Comparison of ENCODE assay signal across 9 mouse cellular contexts in genomic region chr15:88836571-88836970, GRCm38 (mm10). TPM values are rescaled to one million over a fixed set of nuclear protein-coding genes. Genes with fewer than 3 reads are reported as not detected.
DNase-seq lines count a peak whose midpoint lies in the region; ATAC-seq and TF ChIP-seq lines count a peak whose summit lies in the region.
"Had no signal": no experiment of that assay in that cellular context is flagged by ENCODE, and none has a peak within 500 bp of the region (broad histone marks: within the 10 kb centered on the region; RNA-seq: fewer than 3 reads in every experiment).

No protein-coding gene starts in this region.

- no peak overlapping the region for H3K27ac ChIP-seq in lung, embryonic 15.5 days
- no peak overlapping the region for H3K27ac ChIP-seq in forebrain, postnatal 0 days (ENCODE audit: low read depth, low read length)
- no peak overlapping the region for H3K27ac ChIP-seq in liver, embryonic 12.5 days
- H3K27ac ChIP-seq in stomach, embryonic 14.5 days (ENCODE audit: low read length): peak overlapping the region; percentile 21; the same call in 1 of the 2 replicates

- peaks cover 37% of the 10 kb centered on the region for H3K4me1 ChIP-seq in lung, embryonic 15.5 days
- H3K4me1 ChIP-seq in forebrain, postnatal 0 days (ENCODE audit: insufficient read depth): peaks cover 19% of the 10 kb centered on the region
- peaks cover 25% of the 10 kb centered on the region for H3K4me1 ChIP-seq in liver, embryonic 12.5 days
- peaks cover 12% of the 10 kb centered on the region for H3K4me1 ChIP-seq in stomach, embryonic 14.5 days (ENCODE audit: control insufficient read depth, insufficient read depth, low read length)

- ATAC-seq in lung, embryonic 15.5 days (ENCODE audit: borderline replicate concordance, extremely low read depth, low FRiP score, low TSS enrichment): no peak
- no peak for ATAC-seq in forebrain, postnatal 0 days
- ATAC-seq in liver, embryonic 12.5 days: no peak
- no peak for ATAC-seq in stomach, embryonic 14.5 days (ENCODE audit: insufficient number of reproducible peaks, insufficient read depth, low FRiP score, low read depth)
- no peak for ATAC-seq in erythroid progenitor cell, adult 5-6 weeks (replicated peaks; ENCODE audit: low FRiP score, poor library complexity, severe bottlenecking)

- peak overlapping the region; percentile 93 for H3K4me2 ChIP-seq in lung, embryonic 15.5 days
- H3K4me2 ChIP-seq in forebrain, postnatal 0 days (ENCODE audit: low read depth): peak overlapping the region; percentile 88
- H3K4me2 ChIP-seq in liver, embryonic 12.5 days: peak overlapping the region; percentile 75
- H3K4me2 ChIP-seq in stomach, embryonic 14.5 days (replicated peaks; ENCODE audit: low read depth, low read length): peak overlapping the region; percentile 84; the same call in 1 of the 2 replicates

- no peak for DNase-seq in lung, postnatal 25 days (ENCODE audit: low spot score)
- no peak for DNase-seq in forebrain, postnatal 0 days
- no peak for DNase-seq in spleen, postnatal 14 days (ENCODE audit: low spot score in 2 of 2)
- DNase-seq in left cerebral cortex, postnatal 14 days (ENCODE audit: low spot score in 2 of 2): no peak

- 56% methylated on average over 5 of the region's 5 CpGs for WGBS in lung, embryonic 15.5 days
- 75% methylated on average over 5 of the region's 5 CpGs for WGBS in forebrain, postnatal 0 days
- WGBS in liver, embryonic 12.5 days (ENCODE audit: insufficient replicate concordance): 56% methylated on average over 5 of the region's 5 CpGs
- WGBS in stomach, embryonic 14.5 days: 54% methylated on average over 5 of the region's 5 CpGs

- H3K4me3 ChIP-seq in lung, embryonic 15.5 days: peak overlapping the region; percentile 50; the same call in 1 of the 2 replicates
- H3K4me3 ChIP-seq in forebrain, postnatal 0 days (ENCODE audit: low read depth, low read length): peak overlapping the region; percentile 54
- H3K4me3 ChIP-seq in liver, embryonic 12.5 days: no peak overlapping the region
- no peak overlapping the region for H3K4me3 ChIP-seq in stomach, embryonic 14.5 days (ENCODE audit: low read depth, low read length)

- H3K36me3 ChIP-seq in lung, embryonic 15.5 days: no peaks in the 10 kb centered on the region
- H3K36me3 ChIP-seq in forebrain, postnatal 0 days (ENCODE audit: insufficient read depth): no peaks in the 10 kb centered on the region
- no peaks in the 10 kb centered on the region for H3K36me3 ChIP-seq in liver, embryonic 12.5 days
- no peaks in the 10 kb centered on the region for H3K36me3 ChIP-seq in stomach, embryonic 14.5 days (ENCODE audit: control insufficient read depth, insufficient read depth, low read length)

- TF ChIP-seq CTCF in forebrain, postnatal 0 days (IDR thresholded peaks at IDR 0.05; ENCODE audit: low read depth): no peak

- no peak overlapping the region for H3K9ac ChIP-seq in lung, embryonic 15.5 days
- 0 out of 2 replicates have a peak overlapping the region, but pooled peaks have one; percentile 72 for H3K9ac ChIP-seq in forebrain, postnatal 0 days
- H3K9ac ChIP-seq in liver, embryonic 12.5 days: no peak overlapping the region
- H3K9ac ChIP-seq in stomach, embryonic 14.5 days (replicated peaks; ENCODE audit: low read depth, low read length): no peak overlapping the region

- H3K9me3 ChIP-seq in lung, embryonic 15.5 days: no peaks in the 10 kb centered on the region
- no peaks in the 10 kb centered on the region for H3K9me3 ChIP-seq in forebrain, postnatal 0 days (ENCODE audit: low read length)
- H3K9me3 ChIP-seq in liver, embryonic 12.5 days (replicated peaks): no peaks in the 10 kb centered on the region
- no peaks in the 10 kb centered on the region for H3K9me3 ChIP-seq in stomach, embryonic 14.5 days (ENCODE audit: control insufficient read depth, low read depth, low read length)
- H3K9me3 ChIP-seq: megakaryocyte, embryonic 14.5 days had no signal

- intact Hi-C loops in left cerebral cortex, postnatal 14 days (cut with DNase I): no loop called here

- no peaks in the 10 kb centered on the region for H3K27me3 ChIP-seq in lung, embryonic 15.5 days
- H3K27me3 ChIP-seq in forebrain, postnatal 0 days (ENCODE audit: insufficient read depth, low read length): no peaks in the 10 kb centered on the region
- peaks cover 38% of the 10 kb centered on the region for H3K27me3 ChIP-seq in liver, embryonic 12.5 days (replicated peaks)
- no peaks in the 10 kb centered on the region for H3K27me3 ChIP-seq in stomach, embryonic 14.5 days (ENCODE audit: control insufficient read depth, insufficient read depth, low read length)

RNA-seq across cellular contexts. Expression of gene Creld2, which starts 17.1 kb away (rescaled TPM):
- polyA plus RNA-seq in lung, embryonic 15.5 days (2015; fragmentation: Nextera tagmentation; extraction: Ambion mirVana): 107 and 110 TPM in 2 replicates
- total RNA-seq in forebrain, postnatal 0 days (2014; rRNA removed): 30.9 and 31.6 TPM in 2 replicates
- polyA plus RNA-seq in forebrain, postnatal 0 days (2015; fragmentation: Nextera tagmentation; extraction: Ambion mirVana): 40.2 and 43.9 TPM in 2 replicates
- 61.1 and 68.6 TPM in 2 replicates for polyA plus RNA-seq in liver, embryonic 12.5 days (2016; fragmentation: Nextera tagmentation; extraction: Ambion mirVana)
- polyA plus RNA-seq in stomach, embryonic 14.5 days (2014; fragmentation: Nextera tagmentation; extraction: Ambion mirVana): 59.6 and 72.9 TPM in 2 replicates
- 19.8 and 26.4 TPM in 2 replicates for total RNA-seq in erythroid progenitor cell, adult 5-6 weeks (2015; ENCODE audit: low replicate concordance)
- total RNA-seq in erythroid progenitor cell, adult 5-6 weeks (2017; ENCODE audit: low replicate concordance): 24.8 and 41.9 TPM in 2 replicates
- 10 to 100 TPM; 18.9 to 21.4 TPM for total RNA-seq in left cerebral cortex, postnatal 14 days (2021)

RNA-seq across cellular contexts. Expression of gene Alg12, which starts 17.5 kb away (rescaled TPM):
- 11.7 and 14.4 TPM in 2 replicates for polyA plus RNA-seq in lung, embryonic 15.5 days (2015; fragmentation: Nextera tagmentation; extraction: Ambion mirVana)
- 10.2 and 11.9 TPM in 2 replicates for total RNA-seq in forebrain, postnatal 0 days (2014; rRNA removed)
- 5.5 and 7.6 TPM in 2 replicates for polyA plus RNA-seq in forebrain, postnatal 0 days (2015; fragmentation: Nextera tagmentation; extraction: Ambion mirVana)
- polyA plus RNA-seq in liver, embryonic 12.5 days (2016; fragmentation: Nextera tagmentation; extraction: Ambion mirVana): 6.9 and 7.6 TPM in 2 replicates
- 10.5 and 12.7 TPM in 2 replicates for polyA plus RNA-seq in stomach, embryonic 14.5 days (2014; fragmentation: Nextera tagmentation; extraction: Ambion mirVana)
- 5.0 and 5.4 TPM in 2 replicates for total RNA-seq in erythroid progenitor cell, adult 5-6 weeks (2015; ENCODE audit: low replicate concordance)
- 1.2 and 2.4 TPM in 2 replicates for total RNA-seq in erythroid progenitor cell, adult 5-6 weeks (2017; ENCODE audit: low replicate concordance)
- total RNA-seq in left cerebral cortex, postnatal 14 days (2021): 10 to 100 TPM; 10.3 to 12.3 TPM

RNA-seq across cellular contexts. Expression of gene Pim3, which starts 25.4 kb away (rescaled TPM):
- polyA plus RNA-seq in lung, embryonic 15.5 days (2015; fragmentation: Nextera tagmentation; extraction: Ambion mirVana): 65.9 and 70.3 TPM in 2 replicates
- 65.5 and 70.6 TPM in 2 replicates for total RNA-seq in forebrain, postnatal 0 days (2014; rRNA removed)
- polyA plus RNA-seq in forebrain, postnatal 0 days (2015; fragmentation: Nextera tagmentation; extraction: Ambion mirVana): 61.9 and 65.2 TPM in 2 replicates
- 22.5 and 23.5 TPM in 2 replicates for polyA plus RNA-seq in liver, embryonic 12.5 days (2016; fragmentation: Nextera tagmentation; extraction: Ambion mirVana)
- polyA plus RNA-seq in stomach, embryonic 14.5 days (2014; fragmentation: Nextera tagmentation; extraction: Ambion mirVana): 35.9 and 38.4 TPM in 2 replicates
- 0.72 and 1.3 TPM in 2 replicates for total RNA-seq in erythroid progenitor cell, adult 5-6 weeks (2015; ENCODE audit: low replicate concordance)
- total RNA-seq in erythroid progenitor cell, adult 5-6 weeks (2017; ENCODE audit: low replicate concordance): 0.68 and 1.5 TPM in 2 replicates
- total RNA-seq in left cerebral cortex, postnatal 14 days (2021): 10 to 100 TPM; 37.3 to 40.4 TPM

Comparison
In these comparisons a context has a peak if more than half of its experiments do, and no peak if none do; other contexts are left out.
1. H3K4me3 ChIP-seq: peak in lung, embryonic 15.5 days (single experiment) and forebrain, postnatal 0 days (single experiment); none in liver, embryonic 12.5 days (single experiment) and stomach, embryonic 14.5 days (single experiment).
2. Peak in every context shown above with its lines, with median percentiles within 50 percentile points of each other: H3K4me2 ChIP-seq.